Mouse (Mus musculus) c-Kit-positive CD71-positive TER-119-positive erythroid progenitor cells, embryonic 14.5 days (primary cell): ENCODE results near the gene Nectin1.

Source experiments
- DNase-seq: peaks from one replicate; pipeline ENCODE4 v3.0.0-alpha.2; 2013; ENCODE audit warnings: low spot score

The Nectin1 gene

DNA sequence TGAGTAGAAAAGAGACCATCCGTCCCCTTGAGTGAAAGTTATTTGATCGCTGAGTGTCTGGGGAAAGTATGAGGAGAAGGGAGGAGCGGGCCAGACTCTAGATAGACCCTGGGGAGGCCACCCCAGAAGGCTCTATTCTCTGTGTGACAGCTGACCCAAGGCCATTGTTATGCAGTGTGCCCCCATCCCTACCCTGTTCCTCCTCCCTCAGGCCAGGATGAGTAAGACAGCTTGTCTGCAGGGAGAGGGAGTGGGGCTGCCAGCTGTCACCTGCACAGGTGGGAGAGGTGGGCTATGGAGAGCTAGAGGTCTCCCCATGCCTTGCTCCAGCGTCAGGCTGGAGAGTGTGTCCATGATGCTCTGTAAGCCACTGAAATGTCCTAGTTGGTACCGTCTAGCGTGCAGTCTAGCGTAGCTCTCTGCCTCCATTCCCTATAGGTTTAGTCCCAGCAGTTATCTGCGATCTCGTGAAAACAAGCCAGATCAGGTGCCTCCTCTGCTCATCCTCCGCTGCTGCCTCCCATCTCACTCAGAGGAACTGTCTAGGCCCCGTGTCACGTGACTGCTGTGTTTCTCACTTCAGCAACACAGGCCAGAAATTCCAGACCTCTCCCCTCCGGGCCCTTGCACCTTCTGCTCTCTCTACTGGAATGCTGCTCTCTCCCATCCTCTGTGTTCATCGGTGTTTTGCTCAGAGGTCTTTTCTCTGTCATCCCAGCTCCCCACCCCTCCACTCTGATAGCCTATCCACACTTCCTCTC is 21.8 kb downstream of the Nectin1 start:
- no peak for DNase-seq

DNA sequence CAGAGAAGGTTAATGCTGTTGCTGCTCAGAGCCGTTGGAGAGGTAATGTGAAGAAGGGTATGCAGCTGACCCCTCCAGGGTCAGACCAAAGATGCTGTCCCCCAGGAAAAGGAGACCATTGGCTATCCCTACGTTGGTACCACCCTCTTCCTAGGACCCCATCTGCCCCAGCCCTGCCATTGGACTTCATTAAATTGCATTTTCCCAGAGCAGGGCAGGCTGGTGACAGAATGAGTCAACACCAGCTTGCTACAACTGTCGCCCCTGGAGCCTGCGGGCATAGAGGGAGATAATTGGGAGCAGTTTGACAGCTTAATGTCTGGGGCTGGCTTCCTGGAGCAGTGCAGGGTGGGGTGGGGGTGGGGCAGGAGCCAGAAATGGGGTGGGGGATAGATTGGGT is 25.0 kb downstream of the Nectin1 start:
- no peak for DNase-seq

DNA sequence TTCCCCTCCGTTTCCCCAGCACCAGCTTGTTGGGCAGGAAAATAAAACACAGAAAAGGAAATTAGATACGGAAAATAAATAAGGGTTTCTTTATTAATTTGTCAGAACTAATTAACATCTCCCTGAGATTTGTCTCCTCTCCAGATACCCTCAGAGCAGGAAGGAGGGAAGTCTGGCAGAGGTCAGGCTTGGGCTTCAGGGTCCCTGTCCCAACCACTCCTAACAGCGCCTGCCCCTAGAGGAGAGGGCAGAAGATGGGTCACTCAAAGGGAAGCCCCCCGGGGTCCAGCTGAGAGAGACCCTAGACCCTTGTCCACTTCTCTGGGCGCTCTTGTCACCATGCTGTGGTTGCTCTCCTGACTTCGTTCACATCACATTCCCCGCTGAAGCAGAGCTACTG is 25.4 kb downstream of the Nectin1 start:
- DNase-seq = no peak

DNA sequence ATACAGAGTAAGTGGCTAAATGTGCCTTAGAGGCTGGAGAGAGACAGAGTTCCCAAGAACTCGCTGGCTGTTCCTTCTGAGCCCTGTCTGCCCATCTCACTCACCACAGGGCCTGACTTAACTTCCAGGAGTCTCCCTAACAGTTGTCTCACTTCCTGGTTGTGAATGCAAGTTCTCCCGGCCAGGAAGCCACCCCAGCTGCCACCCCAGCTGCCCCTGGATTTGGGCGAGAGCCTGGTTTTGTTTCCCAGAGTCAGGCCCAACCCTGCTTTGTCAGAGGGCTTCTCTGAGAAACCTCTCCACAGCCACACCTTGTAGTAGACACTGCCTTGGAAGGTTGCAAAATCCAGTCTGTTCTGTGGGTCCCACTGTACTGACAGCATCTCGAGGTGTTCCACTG is 26.2 kb downstream of the Nectin1 start:
- no peak for DNase-seq

DNA sequence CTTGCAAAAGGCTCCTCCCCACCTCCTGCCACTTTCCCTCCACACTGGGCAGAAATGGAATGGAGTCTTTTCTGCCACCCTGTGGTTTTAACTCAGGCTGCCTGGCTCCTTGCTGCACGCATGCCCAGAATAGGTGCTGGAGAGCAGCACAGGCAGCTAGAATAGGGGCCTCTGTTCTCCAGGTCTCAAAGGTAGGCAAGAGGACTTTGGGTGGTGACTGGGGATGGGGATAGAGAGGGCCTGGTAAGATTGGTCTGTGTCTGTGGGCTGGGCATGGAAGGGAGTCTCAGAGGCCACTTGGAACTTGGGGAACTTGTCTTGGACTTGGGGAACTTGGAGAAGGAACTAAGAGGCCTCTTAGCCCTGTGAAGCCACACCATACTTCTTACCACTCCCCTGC is 27.3 kb downstream of the Nectin1 start:
- DNase-seq = no peak

DNA sequence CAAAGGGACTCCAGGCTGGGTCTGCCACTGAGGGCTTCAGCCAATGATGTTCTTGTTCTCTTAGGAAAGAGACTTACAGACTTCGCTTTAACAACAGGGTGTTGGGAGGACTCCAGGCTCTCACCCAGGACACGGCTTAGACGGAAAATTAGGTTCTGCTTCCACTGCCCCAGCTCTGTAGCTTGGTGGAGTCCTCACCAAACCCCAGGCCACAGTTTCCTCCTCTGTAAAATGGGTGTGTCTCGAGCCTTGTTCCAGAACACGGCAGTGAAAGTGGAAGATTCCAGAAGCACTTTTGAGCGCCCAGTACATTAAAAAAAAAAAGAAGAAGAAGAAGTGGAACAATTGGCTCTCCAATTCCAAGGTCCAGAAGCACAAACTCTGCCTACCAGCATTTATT is 28.7 kb downstream of the Nectin1 start:
- no peak for DNase-seq

DNA sequence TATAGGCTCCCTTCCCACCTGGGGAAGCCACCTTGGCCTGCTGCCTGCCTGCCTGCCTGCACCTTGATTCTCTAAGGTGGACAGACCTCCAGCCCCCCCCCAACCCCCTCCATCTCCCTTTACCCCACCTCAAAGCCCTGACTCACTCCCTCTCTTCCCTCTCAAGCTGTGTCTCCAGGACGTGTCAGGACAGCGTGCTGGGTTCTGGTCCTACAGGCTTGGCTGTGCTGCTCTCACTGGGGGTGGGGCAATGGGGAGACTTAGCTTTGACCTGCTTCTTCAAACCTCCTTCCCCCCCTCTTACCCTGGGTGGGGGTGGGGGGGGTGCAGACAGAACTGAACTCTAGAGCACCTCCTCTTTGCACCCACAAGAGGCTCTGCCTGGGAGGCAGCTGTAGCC is 29.7 kb downstream of the Nectin1 start:
- no peak for DNase-seq

DNA sequence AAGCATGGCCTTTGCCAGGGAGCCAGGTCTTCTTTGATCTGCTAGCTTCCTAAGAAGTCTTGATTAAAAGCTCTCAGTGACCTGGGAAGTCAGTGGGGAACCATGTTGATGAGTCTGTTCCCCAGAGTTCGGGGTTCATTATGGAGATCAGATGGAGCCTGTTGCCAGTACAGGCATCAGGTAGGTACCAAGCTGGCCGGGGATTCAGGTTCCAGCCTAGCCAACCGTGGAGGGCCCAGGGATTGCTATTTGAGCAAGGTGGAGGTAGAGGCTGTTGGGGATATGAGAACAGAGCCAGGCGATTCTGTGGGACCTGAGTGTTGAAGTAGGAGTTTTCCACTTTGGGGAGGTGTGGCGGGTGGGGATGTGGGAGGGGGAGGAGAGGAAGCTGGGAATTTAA is 30.6 kb downstream of the Nectin1 start:
- DNase-seq = no peak

DNA sequence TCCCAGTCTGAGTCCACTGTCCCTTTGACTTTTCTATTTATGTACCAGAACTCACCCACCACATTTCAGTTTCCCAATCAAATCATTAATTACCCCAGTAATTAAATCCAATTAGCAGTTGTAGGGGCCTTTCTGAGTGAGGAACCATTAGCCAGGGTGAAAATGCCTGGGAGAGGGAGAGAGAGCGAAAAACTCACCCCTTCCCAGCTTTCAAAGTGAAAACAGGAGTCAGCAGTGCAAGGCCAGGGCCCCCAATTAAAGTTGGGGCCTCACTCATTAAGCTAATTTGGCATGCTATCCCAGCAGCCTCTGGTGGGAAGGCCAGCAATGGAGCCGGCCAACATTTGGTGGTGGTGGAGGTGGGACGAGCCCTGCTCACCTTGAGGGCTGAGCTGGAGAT is 32.4 kb downstream of the Nectin1 start:
- DNase-seq = no peak

DNA sequence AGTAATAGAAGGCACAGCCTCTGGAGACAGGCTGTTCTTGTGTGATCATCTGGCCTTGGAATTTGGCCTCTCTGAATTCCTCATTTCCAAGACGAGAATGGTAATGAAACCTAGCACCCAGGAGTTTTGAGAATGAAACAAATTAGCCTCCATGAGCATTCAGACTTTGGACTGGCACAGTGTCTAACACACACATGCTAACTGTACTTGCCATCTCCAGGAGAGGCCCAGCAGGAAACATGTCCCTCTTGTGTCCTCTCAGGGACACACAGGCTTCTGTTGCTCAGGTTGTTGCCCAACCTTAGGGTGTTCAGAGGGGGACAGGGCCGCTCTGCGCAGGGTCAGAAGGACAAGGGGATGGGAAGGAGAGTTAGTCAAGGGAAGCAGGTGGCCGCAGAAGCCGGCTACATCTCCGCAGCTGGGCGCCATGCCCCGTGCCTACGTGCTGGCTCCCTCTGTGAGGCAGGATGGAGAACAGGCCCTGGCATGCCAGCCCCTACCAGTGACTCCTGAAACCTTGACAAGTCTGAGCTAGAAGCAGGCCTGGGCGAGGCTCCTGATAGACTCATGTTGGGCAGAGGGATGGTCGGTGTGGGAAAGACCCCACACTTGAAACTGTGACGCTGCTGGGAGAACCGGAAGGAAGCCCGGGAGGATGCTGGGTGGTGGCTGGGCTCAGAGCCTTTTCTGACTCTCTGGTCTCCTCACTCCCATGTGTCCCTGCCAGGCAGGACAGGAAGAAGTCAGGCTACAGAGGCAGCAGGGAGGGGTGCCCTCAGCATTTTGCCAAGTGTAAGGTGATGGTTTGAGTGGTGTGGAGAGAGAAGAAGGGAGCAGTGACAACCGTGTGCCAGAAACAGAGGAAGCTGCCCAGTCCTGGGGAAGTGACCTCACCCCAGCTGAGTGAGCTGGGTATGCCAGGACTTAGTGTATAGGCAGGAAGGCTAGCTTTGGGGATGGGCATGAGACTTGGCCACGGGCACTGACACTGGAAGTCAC is 33.9 kb downstream of the Nectin1 start:
- no peak for DNase-seq

DNA sequence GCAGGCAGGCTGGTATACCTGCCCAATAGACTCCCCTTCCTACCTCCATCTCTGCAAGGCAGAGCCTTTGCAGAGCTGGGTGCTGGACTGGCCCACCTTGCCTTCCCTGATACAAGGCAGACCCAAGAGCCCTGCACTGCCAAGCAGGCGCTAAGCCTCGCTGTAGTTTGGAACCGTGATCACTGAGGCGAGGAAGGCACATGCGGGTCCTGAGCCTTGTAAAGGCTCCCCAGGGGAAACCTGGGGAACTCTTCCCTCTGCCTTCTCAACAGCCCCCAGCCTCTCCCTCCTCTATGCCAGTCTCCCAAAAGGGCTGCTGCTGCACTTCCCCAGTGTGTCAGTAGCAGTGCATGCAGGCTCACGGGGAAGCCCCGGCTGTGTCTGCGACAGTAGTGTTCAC is 37.1 kb downstream of the Nectin1 start:
- DNase-seq = no peak

DNA sequence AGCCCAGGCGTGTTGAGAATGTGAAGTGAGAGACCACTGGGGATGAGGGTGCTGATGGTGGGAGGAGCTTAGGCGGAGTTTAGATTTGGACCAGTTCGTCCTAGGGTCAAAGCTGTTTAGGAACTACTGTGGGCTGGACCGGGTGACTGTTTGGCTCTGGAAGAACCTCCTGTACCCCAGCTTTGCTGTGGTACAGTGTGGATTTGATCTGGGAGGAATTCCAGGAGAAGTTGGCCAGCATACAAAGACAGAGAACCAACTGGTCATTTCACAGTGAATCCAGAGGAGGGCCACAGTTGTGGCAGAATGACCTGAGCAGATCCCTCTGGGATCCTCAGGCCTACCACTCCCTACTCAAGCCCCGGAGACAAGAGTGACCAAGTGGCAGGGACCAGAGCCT is 38.6 kb downstream of the Nectin1 start:
- DNase-seq = no peak

DNA sequence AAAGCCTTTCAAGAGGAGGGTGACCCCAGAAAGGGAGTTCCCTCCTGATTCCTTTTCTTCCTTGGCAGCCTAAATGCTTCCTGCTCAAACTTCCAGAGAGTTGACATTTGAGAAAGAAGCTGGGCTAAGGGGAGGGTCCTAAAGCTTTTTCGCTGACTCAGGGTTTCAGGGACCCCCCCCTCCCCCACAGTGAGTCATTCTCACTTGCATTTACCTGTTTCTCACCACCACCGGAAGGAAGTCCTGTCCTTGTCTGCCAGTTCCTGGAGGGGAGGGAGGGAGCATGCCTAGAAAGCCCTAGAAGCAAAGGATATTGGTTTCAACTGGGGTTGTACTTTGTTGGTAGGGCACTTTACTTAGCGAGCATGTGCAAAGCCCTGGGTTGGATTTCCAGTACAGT is 40.2 kb downstream of the Nectin1 start:
- DNase-seq = no peak

DNA sequence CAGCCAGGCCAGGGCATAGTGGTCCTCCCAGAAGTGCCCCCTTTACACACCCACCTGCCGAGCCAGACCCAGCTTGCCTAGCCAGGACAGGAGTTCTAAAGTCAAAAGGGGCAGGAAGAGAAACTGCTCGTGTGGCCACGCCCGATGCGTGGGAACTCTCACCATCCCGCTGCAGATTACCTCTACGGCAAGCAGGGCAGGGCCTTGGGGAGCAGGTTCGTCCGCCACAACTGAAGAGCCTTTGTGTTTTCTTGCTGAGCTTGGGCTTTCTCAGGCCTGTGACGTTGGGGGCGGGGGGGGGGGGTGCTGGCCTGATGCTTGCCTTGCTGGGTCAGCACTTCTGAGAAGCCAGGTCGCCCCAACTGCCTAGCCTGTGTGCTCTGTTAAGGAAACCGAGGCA is 41.1 kb downstream of the Nectin1 start:
- DNase-seq = no peak

DNA sequence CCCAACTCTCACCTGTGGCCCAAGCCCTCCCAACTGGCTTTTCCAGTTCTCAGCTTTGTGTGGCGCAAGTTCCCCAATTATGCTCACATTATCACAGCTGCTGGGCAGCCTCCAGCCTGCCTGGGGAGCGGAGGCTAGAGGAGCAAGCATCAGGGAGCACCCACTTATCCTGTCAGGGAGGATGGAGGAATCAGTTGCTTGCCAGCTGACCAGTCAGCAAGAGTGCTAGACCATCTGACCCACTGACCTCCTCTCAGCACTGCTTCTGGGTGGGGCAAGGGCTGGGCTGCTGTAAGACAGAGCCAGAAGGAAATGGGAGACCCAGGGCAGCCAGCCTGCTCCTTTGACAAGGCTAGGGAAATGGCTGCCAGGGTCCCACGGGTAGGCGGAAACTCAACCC is 43.8 kb downstream of the Nectin1 start:
- DNase-seq = no peak

DNA sequence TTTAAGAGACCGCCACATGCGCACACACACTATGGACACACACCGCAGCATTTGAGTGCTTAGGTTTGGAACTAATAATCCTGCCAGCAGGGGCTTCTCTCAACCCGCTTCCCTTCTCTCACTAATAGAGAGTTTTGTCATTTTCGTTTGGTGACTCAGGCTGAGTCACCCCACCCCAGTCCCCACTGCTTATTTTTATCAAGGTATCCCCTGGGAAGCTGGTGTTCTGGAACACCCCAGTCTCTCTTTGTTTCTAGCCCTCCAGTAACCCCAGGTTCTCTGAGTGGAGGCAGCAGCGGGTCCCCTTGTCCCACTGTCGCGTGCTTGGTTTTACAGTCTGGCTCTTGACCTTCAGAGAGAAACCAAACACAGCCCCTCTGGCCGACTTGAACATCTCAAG is 48.9 kb downstream of the Nectin1 start:
- no peak for DNase-seq

DNA sequence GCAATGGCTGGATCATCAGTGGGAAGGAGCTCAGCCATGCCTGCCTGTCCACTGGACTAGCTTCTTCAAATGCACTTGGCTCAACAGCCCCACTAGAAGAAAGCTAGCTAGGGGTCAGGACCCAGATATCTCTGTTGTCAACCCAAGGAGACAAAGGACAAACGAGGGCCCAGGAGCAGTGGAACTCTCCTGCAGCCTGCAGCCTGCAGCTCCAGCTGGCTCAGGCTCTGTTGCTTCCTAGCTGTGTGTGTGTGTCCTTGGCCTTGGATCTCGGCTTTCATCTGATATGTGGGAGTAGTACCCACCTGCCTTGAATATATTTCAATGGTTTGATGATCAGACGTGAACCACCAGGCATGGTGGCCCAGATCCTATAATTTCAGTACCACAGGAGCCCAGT is 49.6 kb downstream of the Nectin1 start:
- no peak for DNase-seq

DNA sequence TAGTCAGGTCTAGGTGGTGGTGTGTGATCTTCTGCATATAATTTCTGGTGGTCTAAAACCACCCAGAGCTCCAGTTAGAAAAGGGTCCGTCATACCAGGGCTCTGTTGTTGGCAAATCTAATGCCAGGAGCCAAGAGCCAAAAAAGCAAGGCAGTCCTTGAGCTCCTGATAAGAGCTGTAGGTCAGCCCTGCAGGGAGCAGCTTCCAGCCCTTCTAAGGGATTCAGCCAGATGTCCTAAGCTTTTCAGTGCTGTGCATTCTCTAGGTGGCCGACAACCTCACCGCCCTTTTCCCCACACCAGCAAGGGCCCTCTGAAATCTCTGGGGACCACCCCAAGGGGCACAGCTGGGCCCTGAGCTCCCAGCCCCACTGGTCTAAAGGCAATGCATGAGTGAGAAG is 52.2 kb downstream of the Nectin1 start:
- DNase-seq = no peak

DNA sequence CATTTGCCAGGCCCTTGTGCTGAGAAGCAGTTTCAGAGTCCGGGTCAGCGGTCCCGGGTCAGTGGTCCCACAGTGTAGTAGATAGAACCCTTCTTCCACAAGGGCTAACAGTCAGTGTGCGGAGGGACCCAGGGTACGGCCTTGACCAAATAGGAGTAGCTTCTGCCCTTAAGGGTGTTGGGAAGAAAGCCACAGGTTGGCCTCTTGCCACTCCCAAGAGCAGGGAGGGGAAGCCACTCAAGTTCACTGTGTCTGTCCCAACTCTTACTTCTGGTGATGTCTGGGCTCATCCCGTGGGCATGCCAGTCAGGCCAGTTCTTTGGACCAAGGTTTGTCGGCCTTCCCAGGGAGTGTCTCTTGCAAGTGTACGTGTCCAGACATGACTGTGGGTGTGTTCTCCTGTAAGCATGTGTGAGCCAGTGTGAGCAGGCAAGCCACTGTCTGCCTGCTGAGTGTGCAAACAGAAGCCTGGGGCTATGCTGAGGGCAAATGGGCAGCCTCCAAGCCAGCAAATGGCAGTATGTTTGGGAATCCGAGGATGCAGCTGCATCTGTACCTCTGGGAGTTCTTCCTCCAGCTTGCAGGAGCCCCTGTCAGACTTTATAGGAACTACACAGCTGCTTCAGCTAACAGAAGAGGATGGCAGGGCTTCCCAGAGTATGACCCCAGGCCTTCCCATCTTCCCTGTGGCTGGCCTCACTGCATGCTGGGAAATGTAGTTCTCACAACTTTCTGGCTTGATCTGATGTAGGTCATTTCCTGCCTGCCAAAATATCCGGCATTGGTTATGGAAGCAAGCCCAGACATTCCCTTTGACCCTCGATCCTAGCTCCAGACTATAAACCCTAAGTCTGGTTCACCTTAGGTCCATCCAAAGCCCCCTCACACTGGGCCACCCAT is 53.3 kb downstream of the Nectin1 start:
- no peak for DNase-seq

DNA sequence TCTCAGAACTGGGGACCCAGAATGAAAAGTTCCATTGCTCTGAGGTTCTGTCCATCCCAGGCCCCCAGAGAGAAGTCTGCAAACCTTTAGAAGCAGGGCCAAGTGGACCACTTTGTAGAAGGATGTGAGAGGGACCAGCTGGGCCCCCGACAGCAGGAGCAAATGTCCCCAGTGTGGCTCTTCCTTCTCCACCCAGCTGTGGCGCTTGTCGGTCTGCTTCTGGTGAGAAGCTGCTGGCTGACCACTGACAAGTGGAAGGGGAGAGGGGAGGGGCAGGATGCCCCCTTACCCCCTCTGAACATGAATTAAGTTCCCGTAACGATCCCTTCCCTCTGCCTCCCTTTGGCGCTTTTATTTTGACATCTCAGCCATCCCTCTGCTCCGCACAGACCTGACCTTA is 54.0 kb downstream of the Nectin1 start:
- DNase-seq = no peak

DNA sequence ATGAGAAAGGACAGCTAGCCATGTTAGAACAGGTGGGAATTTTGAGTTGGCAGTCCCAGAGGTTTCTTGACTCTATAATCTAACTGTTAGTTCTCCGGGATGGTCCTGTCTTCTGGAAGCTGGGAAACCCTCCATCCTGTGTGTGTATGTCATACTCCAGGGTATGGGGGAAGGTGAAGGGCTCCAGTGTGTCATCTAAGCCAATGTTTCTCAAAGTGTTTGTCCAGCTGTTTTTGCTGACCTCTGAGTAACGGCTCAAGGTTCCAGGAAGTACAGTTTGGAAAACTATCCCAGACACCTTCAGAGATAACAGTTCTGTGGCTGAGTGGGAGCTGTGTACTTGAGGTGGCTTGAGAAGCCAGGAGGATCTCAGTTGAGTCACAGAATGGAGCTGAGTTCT is 56.7 kb downstream of the Nectin1 start:
- no peak for DNase-seq

DNA sequence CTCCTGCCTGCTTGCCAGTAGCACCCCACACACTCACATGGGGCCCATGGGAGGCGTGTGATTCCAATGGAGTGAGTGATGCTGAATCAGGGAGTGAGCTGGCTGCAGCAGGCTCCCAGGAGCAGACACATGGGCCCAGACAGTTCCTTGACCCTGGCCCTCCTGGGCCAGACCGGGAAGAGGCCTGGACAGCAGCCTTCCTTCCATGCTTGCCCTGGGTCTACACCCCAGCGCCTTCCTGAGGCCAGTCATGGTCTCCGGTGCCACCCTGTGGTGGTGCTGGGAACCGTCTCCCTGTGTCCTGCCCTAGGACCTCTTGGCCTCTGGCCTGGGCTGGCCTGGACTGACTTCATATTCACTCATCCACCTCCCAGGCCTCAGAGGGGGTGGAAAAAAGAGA is 58.1 kb downstream of the Nectin1 start:
- no peak for DNase-seq
